Mouse (Mus musculus): ENCODE measurements around the gene Pde7b. TPM values are rescaled to one million over a fixed set of nuclear protein-coding genes. Genes with fewer than 3 reads are reported as not detected.

The Pde7b gene
- total RNA-seq, 2 experiments from 2014 or later: 3.8 to 5.2 TPM

DNA sequence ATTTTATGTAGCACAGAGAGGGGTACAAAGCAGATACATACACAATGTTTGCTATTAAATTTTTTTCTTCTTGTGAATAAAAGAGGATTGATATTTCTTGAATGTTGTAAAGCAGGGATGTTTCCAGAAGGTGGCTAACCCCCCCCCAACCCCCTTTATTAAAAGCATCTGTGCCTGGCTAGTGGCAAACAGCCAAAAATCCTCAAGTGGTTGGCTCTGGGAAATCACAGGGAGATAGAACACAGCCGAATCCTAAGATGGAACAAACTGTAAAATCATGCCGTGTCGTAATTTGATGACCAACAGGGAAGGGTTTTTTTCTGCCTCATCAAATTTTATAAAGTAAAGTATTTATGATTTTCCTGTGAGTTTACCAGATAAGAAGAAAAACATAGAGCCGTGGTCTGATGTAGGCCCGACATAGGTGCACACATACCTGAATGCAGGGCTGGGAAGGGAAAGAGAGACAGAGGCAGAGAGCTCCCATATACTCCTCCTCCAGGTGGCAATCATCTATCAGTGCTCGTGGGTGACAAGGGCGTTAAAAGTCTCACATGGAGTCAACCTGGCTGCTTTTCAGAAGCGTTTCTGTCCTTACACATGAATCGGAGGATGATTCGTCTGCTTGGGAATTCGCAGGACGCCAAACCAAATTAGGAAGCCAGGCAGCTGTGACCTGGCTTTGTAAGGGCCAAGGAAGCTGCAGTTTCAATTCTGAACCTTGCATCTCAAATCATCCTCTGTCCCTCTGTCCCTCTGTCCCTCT is 67.4 kb downstream of the Pde7b start:
- ATAC-seq (ENCODE audit: poor library complexity, severe bottlenecking): no peak

DNA sequence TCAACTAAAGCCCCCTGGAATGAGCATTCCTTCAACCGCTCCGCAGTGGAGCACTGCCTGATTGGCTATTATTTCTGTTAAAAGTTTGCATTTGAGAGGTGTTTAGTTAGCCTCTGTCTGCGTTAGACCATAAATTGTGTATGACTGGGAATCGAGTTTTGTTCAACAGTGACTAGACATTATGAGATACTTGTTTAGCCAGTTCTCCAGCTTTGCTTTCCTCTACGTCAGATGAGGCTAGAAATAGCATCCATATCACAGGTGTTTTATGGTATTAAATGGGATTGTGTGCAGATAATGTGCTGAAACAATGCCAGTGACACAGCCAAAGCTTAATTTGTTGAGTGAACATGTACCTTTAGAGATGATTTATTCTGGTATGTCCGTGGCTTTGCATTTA is 70.3 kb downstream of the Pde7b start:
- ATAC-seq (ENCODE audit: poor library complexity, severe bottlenecking): no peak

DNA sequence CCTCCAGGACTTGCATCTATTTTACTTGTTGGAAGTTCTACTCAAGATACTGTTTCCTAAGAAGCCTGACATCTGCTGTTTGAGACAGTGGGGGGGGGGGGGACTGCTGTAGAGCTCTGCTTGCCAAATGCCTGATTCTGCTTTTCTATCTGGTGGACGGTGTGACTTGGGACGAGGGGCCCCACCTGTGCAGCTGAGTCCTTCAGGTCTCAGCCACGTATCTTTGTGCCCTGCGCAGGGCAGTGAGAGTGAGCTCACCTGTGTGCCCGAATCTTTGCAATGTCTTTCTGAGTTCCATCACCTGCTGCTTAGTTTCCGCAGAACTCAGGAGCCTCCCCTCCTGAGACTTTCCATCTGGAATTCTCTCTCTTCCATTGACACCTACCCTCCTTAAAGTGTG is 70.7 kb downstream of the Pde7b start:
- no peak for ATAC-seq (ENCODE audit: poor library complexity, severe bottlenecking)

DNA sequence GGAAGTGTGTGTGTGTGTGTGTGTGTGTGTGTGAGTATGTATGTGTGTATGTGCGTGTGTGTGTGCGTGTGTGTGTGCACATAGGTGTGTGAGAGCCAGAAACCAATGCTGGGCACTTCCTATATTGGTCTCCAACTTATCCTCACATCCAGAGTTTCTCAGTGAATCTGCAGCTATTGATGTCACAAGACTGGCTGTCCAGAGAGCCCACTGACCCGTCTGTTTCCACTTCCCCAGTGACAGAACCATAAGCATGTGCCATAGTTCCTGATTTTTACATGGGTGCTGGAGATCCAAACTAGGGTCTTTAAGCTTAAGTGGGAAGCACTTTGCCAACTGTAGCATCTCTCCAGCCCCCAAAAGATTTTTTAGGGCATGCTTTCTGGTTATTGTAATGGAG is 71.6 kb downstream of the Pde7b start:
- ATAC-seq (ENCODE audit: poor library complexity, severe bottlenecking): peak; percentile 71

DNA sequence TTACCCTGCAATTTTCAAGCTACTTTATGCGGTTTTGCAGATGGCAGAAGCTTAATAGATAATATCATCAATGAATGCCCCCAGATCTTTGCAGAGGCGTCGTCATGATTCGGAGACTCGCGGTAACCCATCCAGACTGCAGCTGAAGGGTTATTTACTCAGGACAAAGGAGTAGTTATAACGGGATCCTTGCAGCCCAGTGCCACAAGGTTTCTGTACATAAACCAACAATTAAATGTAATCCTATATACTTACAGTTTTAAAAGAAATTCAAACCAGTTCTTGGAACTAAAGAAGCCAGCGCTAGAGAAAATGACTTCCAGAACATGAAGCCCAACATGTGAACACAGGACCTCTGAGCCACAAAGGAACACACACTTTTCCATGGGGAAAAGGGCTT is 88.5 kb downstream of the Pde7b start:
- ATAC-seq (ENCODE audit: poor library complexity, severe bottlenecking): no peak

DNA sequence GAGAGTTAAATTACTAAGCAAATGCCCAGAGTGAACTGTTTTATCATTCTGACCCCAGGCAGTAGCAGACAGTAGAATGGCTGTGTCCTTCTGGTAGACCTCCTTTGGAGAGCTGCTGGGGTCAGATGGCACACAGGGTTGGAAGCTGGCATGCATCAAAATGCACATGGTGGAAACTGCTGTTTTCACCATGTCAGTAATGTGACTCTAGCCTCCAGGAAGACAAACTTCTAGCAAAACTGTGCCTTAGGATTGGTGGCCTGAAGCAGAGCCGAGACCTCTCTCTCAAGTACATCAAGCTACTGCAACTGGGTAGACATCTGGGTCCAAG is 91.8 kb downstream of the Pde7b start:
- no peak for ATAC-seq (ENCODE audit: poor library complexity, severe bottlenecking)

DNA sequence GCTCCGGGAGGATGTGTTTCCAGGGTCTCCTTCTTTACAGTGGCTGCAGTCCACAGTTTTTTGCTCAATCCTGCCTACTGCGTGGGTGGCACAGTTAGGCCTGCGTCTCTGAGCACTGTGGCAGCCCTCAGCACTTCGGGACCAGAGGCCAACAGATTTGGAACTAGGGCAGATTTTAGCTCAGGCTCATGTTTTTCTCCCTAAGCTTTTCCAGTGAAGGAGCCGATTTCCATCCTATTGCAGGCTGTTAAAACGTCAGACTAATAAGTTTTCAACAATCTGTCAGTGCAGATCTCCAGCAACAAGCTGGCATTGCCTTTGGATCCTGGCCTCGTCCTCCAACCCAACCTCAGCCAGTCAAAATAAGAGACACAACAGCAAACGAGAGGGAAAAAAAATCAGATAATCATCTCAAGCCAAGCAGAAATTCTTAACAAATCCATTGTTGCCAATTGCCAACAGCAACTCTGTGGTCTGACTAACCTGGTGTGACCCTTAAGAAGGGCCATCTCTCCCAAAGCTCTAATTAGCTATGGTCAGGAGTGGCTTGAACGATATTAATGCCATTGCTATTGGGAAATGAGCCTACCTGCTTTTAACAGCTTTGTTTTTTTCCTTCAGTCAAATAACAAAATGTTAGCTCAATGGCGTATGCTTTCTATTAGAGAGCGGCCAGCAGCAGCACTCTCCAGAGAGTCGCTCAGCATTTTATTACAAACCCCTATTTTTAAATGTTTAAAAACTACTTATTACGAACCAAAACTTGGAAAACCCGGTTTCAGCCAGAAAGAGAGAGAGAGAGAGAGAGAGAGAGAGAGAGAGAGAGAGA is 92.4 kb downstream of the Pde7b start:
- no peak for ATAC-seq (ENCODE audit: poor library complexity, severe bottlenecking)

DNA sequence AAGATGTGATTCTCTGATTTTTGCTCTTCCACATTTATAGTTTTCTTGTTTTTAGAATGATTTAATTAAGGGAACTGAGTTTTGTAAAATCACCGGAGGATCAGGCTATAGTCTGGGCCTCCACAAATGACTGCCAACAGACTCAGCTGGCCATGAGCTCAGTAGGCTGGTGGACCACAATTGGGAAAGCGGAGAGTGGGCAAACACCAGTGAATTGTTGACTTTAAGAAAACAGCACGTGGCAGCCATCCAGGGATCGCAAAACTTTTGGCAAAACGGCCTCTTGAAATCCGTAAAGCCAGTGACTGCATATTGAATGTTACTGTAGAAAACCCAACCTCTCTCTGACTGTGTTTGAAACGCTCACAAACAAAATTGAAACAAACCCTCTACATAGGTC is 94.8 kb downstream of the Pde7b start:
- no peak for ATAC-seq (ENCODE audit: poor library complexity, severe bottlenecking)

DNA sequence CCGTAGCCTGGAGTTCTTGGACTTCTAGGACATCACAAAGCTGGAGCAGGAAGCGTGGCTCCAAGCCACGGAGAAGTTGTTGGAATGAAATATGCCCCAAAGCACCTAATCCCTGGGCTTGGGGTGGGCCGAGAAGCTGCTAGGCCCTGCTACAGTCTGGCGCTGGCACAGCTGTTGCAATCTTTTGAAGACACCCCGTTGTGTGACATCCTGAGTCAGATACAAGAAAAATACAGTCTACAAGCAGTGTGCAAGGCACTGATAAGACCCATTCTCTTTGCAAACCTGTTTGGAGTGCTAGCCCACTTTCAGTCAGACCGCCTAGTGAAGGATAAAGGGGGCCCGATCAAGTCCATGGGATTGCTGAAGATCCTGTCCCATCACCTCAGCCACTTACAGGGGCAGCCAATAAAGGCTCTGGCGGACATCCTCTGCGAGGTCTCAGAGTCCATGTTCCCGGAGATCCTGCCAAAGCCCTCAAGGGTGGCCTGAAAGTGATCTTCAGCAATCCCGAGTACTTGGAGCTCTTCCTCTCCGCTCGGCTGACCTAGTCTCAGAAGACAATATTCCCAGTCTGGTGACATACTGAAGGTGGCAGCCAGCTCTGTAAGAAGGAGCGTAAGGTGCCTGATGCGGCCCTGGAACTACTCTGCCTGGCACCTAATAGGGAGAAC is 99.0 kb downstream of the Pde7b start:
- ATAC-seq (ENCODE audit: poor library complexity, severe bottlenecking): no peak

DNA sequence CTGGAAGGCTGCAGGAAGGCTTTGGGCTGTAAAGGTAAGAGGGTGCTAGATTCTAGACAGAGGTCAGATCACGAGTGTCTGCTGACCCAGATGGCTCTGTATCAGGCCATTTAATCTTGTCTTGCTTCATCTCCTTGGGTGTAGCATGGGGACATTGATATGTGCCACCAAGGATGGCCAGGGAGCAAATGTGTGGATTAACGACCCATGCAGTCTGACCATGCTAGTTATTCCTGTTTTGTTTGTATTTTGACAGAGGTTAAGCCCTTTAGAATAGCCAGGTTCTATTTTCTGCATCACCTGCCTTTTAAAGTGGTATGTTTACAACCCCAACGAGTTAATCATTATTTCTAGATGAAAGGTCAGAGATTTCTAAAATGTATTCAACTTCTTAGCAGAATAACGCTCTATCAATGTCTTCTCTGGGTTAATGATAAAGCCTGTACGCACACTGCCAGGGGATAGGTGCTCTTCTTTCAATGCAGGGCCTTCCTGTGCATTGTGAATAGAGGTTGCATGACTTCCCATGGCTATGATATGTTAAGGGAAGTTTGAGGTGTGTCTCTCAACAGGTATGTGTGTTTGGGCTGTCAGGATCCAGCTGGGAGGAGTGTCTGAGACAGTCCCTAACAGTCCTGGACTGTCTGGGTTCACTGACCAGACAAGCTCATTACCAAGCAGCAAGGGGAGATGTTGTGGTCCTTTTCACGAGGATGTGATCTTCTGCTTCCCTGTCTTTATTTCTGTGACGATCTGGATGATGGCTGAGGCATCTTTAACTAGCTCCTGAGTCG is 103.0 kb downstream of the Pde7b start:
- no peak for ATAC-seq (ENCODE audit: poor library complexity, severe bottlenecking)

DNA sequence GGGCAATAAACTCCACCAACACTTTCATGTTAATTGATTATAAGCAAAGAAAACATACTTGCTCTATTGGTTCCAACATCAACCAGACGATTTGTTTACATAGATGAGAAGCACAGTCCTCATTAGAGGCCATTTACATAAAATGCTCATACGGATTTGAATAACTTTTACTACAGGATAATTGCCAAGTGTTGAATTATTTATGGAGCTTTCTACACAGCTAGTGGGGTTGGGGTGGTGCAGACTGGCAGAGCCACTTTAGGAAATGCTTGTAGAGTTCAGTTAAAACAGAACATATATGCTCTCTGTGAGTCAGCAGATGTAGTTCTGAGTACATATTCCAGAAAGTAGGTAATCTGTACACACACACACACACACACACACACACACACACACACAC is 118.9 kb downstream of the Pde7b start:
- ATAC-seq (ENCODE audit: poor library complexity, severe bottlenecking): no peak

DNA sequence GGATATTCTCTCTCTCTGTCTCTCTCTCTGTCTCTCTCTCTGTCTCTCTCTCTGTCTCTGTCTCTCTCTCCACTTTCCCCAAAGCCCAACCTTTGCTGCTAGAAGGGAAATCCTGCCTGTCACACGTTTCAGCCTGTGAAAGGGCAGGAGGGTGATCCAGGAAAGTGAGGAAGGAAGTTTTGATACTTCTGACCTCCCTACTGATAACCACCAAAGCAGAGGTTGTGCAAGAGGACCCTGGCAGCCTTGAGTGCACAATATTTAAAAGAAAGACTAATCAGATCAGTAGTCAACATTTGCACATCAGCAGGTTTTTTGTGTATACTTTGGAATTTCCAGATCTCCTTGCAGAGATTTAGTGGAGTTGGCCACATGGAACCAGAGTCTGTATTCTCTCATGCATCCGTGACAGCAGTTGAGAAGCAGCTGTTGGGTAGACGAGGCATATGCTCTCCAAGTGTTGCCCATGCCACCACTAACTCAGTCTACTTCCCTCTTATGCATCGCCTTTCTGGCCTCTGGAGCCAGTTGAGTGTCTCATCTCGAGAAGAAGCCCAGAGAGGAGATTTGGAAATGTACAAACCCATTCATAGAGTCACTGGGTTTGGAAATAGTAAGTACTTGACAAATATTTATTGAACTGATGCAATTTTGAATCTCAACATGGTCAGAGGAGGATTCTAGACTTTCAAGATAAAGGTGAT is 129.6 kb downstream of the Pde7b start:
- peak; percentile 59 for ATAC-seq (ENCODE audit: poor library complexity, severe bottlenecking)

DNA sequence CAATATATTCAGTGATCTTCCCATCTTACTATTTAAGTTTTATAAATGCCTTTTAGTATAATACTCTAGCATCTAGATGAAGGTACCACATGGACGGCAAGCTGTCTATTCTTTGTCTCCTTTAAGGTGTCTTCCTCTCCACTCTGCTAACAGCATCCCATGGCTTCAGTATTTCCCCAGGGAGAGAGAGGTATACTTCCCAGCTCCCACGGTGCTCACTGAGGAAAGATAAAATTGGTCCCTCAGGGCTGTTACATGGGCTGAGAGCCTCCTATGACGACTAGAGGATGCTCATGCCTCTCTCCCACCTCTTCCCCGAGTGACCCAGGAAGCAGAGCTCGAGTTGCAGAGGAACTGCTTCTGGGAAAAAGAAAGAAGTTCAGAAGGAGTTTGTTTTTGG is 130.9 kb downstream of the Pde7b start:
- no peak for ATAC-seq (ENCODE audit: poor library complexity, severe bottlenecking)

DNA sequence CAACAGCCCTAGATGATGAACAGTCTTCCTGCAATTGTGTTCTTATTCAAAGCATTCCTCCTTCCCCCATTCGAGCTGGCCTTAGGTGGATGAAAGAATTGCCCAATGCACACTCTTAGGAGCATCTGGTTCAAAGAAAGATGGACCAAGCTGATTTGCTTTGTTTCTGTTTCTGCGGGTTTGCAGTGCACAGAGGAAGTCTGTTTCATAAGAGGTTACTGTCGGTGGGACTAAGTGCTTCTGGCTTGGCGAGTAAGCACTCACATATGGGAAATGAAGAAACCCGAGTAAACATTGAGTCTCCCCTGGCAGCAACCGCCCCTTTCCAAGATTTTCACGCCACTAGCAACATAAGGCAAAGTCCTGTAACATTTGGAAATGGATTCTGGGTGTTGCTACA is 134.8 kb downstream of the Pde7b start:
- ATAC-seq (ENCODE audit: poor library complexity, severe bottlenecking): peak; percentile 72

DNA sequence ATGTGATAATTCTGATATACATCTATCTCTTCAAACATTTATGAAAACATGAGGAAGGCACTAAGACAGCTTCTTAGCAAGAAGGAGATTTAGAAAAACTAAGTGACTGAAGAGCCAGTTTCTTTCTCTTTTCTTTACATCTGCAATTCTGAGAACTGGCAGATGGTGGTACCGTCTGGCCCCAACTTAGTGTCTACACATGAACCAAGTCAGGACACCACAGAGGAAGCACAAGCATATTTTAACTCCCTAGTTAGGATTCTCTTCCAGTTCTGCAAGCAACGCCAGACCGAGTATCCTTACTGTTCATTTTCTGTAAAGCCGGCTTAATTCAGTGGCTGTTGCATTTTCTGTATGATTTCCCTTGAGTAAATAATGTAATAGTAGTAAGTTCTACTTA is 138.9 kb downstream of the Pde7b start:
- no peak for ATAC-seq (ENCODE audit: poor library complexity, severe bottlenecking)

DNA sequence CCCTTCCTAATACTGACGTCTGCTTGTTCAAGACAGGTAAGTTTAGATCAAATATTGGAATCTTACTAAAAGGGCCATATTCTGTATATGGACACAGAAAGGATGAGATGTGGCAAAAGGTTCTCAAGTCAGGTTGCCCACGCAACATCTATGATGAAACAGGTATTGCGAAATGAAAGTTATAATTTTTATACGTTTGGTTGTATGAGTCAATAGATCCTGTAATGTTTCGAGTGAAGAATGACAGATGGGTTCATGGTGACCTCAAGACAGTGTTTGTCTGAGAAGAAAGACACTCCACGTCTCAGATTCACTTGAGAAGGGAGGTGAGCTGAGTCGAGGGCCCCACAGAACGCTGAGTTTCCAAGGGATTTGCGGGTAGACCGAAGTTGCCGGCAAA is 149.9 kb downstream of the Pde7b start:
- ATAC-seq (ENCODE audit: poor library complexity, severe bottlenecking): no peak

DNA sequence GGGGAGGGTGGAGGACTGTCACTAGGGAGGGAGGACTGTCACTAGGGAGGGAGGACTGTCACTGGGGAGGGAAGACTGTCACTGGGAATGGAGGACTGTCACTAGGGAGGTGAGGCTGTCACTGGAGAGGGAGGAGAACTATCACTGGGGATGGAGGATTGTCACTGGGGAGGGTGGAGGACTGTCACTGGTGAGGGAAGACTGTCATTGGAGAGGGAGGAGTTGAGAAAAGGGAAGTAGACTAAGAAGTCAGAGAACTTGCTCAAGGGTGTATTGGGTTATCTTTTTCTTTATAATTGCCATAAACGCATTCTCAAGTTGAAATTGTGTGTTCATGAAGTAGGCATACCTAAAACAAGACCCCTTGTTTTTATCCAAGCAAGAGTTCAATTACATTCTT is 150.5 kb downstream of the Pde7b start:
- ATAC-seq (ENCODE audit: poor library complexity, severe bottlenecking): peak; percentile 82

DNA sequence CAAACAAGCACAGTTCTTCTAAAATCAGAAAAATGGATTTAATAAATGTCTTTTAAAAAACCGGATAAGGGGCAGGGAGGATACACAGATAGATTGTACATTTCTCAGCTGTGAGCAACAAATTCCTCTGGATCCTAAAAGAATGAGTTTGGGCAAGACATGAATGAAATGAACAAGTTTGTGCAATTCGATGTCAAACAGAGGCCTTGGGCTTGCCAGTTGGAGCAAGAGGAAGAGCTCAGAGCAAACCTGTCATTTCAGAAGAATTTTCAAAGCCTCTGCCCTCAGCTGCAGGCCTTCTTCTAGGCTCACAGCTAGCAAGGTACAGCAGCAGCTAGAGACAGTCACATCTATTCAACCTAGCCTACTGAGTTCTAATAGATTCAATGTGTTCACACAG is 153.4 kb downstream of the Pde7b start:
- ATAC-seq (ENCODE audit: poor library complexity, severe bottlenecking): no peak

DNA sequence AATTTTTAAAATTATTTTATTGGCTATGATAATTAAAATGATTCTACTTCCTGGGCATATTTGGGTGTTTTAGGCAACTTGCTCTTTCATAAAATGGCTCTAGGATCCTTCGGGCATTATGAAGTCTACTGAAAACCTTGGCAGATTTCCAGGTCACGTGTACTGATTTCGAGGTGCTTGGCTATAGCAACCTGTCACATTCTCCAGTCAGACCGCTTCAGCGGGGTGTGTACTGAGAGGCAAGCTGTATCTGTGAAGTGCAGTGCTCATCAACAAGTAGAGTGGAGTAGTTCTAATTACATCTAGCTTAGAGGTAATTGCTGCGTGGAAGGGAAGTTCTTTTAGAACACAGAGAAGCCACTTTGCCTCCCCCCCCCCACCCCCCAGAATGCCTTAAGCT is 156.2 kb downstream of the Pde7b start:
- ATAC-seq (ENCODE audit: poor library complexity, severe bottlenecking): no peak

DNA sequence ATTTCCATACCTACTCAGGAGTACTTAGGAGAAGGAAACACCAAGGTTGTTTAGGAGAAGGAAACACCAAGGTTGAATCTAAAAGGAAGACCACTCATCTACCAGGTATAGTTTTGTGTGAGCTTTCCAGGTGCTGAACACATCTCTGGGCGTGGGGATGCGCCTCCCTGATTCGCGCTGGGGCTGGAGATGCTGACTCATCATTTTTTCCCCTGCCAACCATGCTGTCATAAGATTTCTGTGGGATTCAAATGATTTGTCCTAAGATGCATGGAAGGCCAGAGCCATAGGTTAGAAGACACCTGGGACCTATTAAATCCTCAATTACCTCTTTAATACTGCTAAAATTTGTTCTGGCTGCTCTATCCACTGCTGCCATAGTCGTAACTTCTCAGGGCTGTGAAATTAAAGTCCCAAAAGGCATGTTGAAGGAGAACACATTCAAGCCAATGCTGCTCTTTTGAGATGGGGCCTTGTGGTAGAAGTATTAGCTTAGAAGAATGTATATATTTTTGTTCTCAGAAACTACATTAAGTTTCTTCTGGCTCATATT is 157.1 kb downstream of the Pde7b start:
- ATAC-seq (ENCODE audit: poor library complexity, severe bottlenecking): no peak

All from megakaryocyte, adult 5-6 weeks (primary cell).